Mouse (Mus musculus): ENCODE data around the gene A030014E15Rik. TPM values are rescaled to one million over a fixed set of nuclear protein-coding genes. Genes with fewer than 3 reads are reported as not detected.

Gene A030014E15Rik
- total and polyA plus RNA-seq, 3 experiments: 0.38 to 1.1 TPM; not detected in 1

- DNase-seq (ENCODE audit: low spot score) (no peak), ATAC-seq (ENCODE audit: extremely low read depth, insufficient number of reproducible peaks, low FRiP score, poor library complexity, severe bottlenecking) (no peak)
These were observed 49.2 kb downstream of the A030014E15Rik start for GRCm38 (mm10) chr1:82973901-82974300.

GRCm38 (mm10) chr1:82974342-82974741, 49.6 kb downstream of the A030014E15Rik start:
- TF ChIP-seq GATA2 (IDR thresholded peaks at IDR 0.05; ENCODE audit: borderline replicate concordance, low read depth, low read length): no peak
- H3K9me3 ChIP-seq (replicated peaks): no peaks in the 10 kb centered on the region
- 0 out of 2 replicates have a peak, but pooled peaks cover 2% of the 10 kb centered on the region for H3K27me3 ChIP-seq (ENCODE audit: insufficient read depth, low read length)
- DNase-seq (ENCODE audit: low spot score): no peak
- peaks cover 18% of the 10 kb centered on the region for H3K4me1 ChIP-seq (ENCODE audit: insufficient read depth, low read depth, low read length)
- no peak overlapping the region; the same call in 1 of the 2 replicates for H3K4me3 ChIP-seq (ENCODE audit: low read depth, low read length)
- peak; percentile 77 for ATAC-seq (ENCODE audit: extremely low read depth, insufficient number of reproducible peaks, low FRiP score, poor library complexity, severe bottlenecking)
- H3K36me3 ChIP-seq (replicated peaks): no peaks in the 10 kb centered on the region

More at GRCm38 (mm10) chr1:82973901-82974300, 49.2 kb downstream of the A030014E15Rik start:
- Histone ChIP-seq H3K4me1 (ENCODE audit: insufficient read depth, low read depth, low read length) (peaks cover 18% of the 10 kb centered on the region), H3K9me3 (replicated peaks) (no peaks in the 10 kb centered on the region), H3K4me3 (ENCODE audit: low read depth, low read length) (no peak overlapping the region), H3K27me3 (ENCODE audit: insufficient read depth, low read length) (peaks cover 2% of the 10 kb centered on the region; the same call in 1 of the 2 replicates), H3K36me3 (replicated peaks) (no peaks in the 10 kb centered on the region)
- TF ChIP-seq GATA2 (IDR thresholded peaks at IDR 0.05; ENCODE audit: borderline replicate concordance, low read depth, low read length): no peak
- TF ChIP-seq GATA1 (IDR thresholded peaks at IDR 0.05; ENCODE audit: borderline replicate concordance, low read length): no peak
- no peak for TF ChIP-seq CTCF (IDR thresholded peaks at IDR 0.05; ENCODE audit: low read depth, low read length)
- TF ChIP-seq POLR2AphosphoS5 (IDR thresholded peaks at IDR 0.05; ENCODE audit: insufficient replicate concordance, low read depth, low read length): no peak
- no peak for TF ChIP-seq TAL1 (conservative IDR thresholded peaks at IDR 0.05; ENCODE audit: low read depth, low read length)

Other genes starting within 250 kb of the A030014E15Rik start
- 552 and 575 TPM in 2 replicates for gene Mff, start 200.0 kb upstream of the A030014E15Rik start, total RNA-seq (2014; fragmentation: Nextera tagmentation)
- gene Mff, start 200.0 kb upstream of the A030014E15Rik start, total RNA-seq (2017): 387 and 411 TPM in 2 replicates
- gene Mff, start 200.0 kb upstream of the A030014E15Rik start, polyA plus RNA-seq (2012): 366 and 539 TPM in 2 replicates
- not detected in 2 replicates for gene Tm4sf20, start 156.5 kb upstream of the A030014E15Rik start, total RNA-seq (2014; fragmentation: Nextera tagmentation)
- gene Tm4sf20, start 156.5 kb upstream of the A030014E15Rik start, total RNA-seq (2017): not detected in 2 replicates
- gene Tm4sf20, start 156.5 kb upstream of the A030014E15Rik start, polyA plus RNA-seq (2012): not detected in 2 replicates
- gene Gm47791, start 153.7 kb upstream of the A030014E15Rik start, total RNA-seq (2014; fragmentation: Nextera tagmentation): not detected in 2 replicates
- gene Gm47791, start 153.7 kb upstream of the A030014E15Rik start, total RNA-seq (2017): not detected in 2 replicates
- not detected in 2 replicates for gene Gm47791, start 153.7 kb upstream of the A030014E15Rik start, polyA plus RNA-seq (2012)
- 303 and 306 TPM in 2 replicates for gene Agfg1, start 85.4 kb upstream of the A030014E15Rik start, total RNA-seq (2014; fragmentation: Nextera tagmentation)
- gene Agfg1, start 85.4 kb upstream of the A030014E15Rik start, total RNA-seq (2017): 121 and 135 TPM in 2 replicates
- gene Agfg1, start 85.4 kb upstream of the A030014E15Rik start, polyA plus RNA-seq (2012): 30.4 and 32.1 TPM in 2 replicates
- gene A030005L19Rik, start 11.6 kb upstream of the A030014E15Rik start, total RNA-seq (2014; fragmentation: Nextera tagmentation): 1.9 and 2.3 TPM in 2 replicates
- 0.22 and 0.46 TPM in 2 replicates for gene A030005L19Rik, start 11.6 kb upstream of the A030014E15Rik start, total RNA-seq (2017)
- gene A030005L19Rik, start 11.6 kb upstream of the A030014E15Rik start, polyA plus RNA-seq (2012): 0.07 and 0.24 TPM in 2 replicates
- not detected in 2 replicates for gene Gm6217, start 6.5 kb downstream of the A030014E15Rik start, total RNA-seq (2014; fragmentation: Nextera tagmentation)
- gene Gm6217, start 6.5 kb downstream of the A030014E15Rik start, total RNA-seq (2017): 0.33 TPM in 1 of 2 replicates, not detected in the other
- gene Gm6217, start 6.5 kb downstream of the A030014E15Rik start, polyA plus RNA-seq (2012): not detected in 2 replicates
- gene A030003K21Rik, start 18.5 kb downstream of the A030014E15Rik start, total RNA-seq (2014; fragmentation: Nextera tagmentation): not detected in 2 replicates
- gene A030003K21Rik, start 18.5 kb downstream of the A030014E15Rik start, total RNA-seq (2017): not detected in 2 replicates
- not detected in 2 replicates for gene A030003K21Rik, start 18.5 kb downstream of the A030014E15Rik start, polyA plus RNA-seq (2012)
- gene Gm7544, start 31.1 kb downstream of the A030014E15Rik start, total RNA-seq (2014; fragmentation: Nextera tagmentation): not detected in 2 replicates
- 0.29 TPM in 1 of 2 replicates, not detected in the other for gene Gm7544, start 31.1 kb downstream of the A030014E15Rik start, total RNA-seq (2017)
- gene Gm7544, start 31.1 kb downstream of the A030014E15Rik start, polyA plus RNA-seq (2012): not detected in 2 replicates
- gene Gm47955, start 35.4 kb downstream of the A030014E15Rik start, total RNA-seq (2014; fragmentation: Nextera tagmentation): not detected in 2 replicates
- 0.27 TPM in 1 of 2 replicates, not detected in the other for gene Gm47955, start 35.4 kb downstream of the A030014E15Rik start, total RNA-seq (2017)
- gene Gm47955, start 35.4 kb downstream of the A030014E15Rik start, polyA plus RNA-seq (2012): not detected in 2 replicates
- gene Gm47959, start 75.6 kb downstream of the A030014E15Rik start, total RNA-seq (2014; fragmentation: Nextera tagmentation): not detected in 2 replicates
- gene Gm47959, start 75.6 kb downstream of the A030014E15Rik start, total RNA-seq (2017): not detected in 2 replicates
- not detected in 2 replicates for gene Gm47959, start 75.6 kb downstream of the A030014E15Rik start, polyA plus RNA-seq (2012)
- not detected in 2 replicates for gene Slc19a3, start 113.5 kb downstream of the A030014E15Rik start, total RNA-seq (2014; fragmentation: Nextera tagmentation)
- gene Slc19a3, start 113.5 kb downstream of the A030014E15Rik start, total RNA-seq (2017): 0.06 and 0.33 TPM in 2 replicates
- gene Slc19a3, start 113.5 kb downstream of the A030014E15Rik start, polyA plus RNA-seq (2012): not detected in 2 replicates
- not detected in 2 replicates for gene Krtap28-10, start 117.6 kb downstream of the A030014E15Rik start, total RNA-seq (2014; fragmentation: Nextera tagmentation)
- gene Krtap28-10, start 117.6 kb downstream of the A030014E15Rik start, total RNA-seq (2017): 0.23 TPM in 1 of 2 replicates, not detected in the other
- gene Krtap28-10, start 117.6 kb downstream of the A030014E15Rik start, polyA plus RNA-seq (2012): not detected in 2 replicates
- not detected in 2 replicates for gene Gm47969, start 120.0 kb downstream of the A030014E15Rik start, total RNA-seq (2014; fragmentation: Nextera tagmentation)
- 0.16 TPM in 1 of 2 replicates, not detected in the other for gene Gm47969, start 120.0 kb downstream of the A030014E15Rik start, total RNA-seq (2017)
- not detected in 2 replicates for gene Gm47969, start 120.0 kb downstream of the A030014E15Rik start, polyA plus RNA-seq (2012)
- not detected in 2 replicates for gene A030005K14Rik, start 134.5 kb downstream of the A030014E15Rik start, total RNA-seq (2014; fragmentation: Nextera tagmentation)
- not detected in 2 replicates for gene A030005K14Rik, start 134.5 kb downstream of the A030014E15Rik start, total RNA-seq (2017)
- not detected in 2 replicates for gene A030005K14Rik, start 134.5 kb downstream of the A030014E15Rik start, polyA plus RNA-seq (2012)
- not detected in 2 replicates for gene Krtap28-13, start 136.0 kb downstream of the A030014E15Rik start, total RNA-seq (2014; fragmentation: Nextera tagmentation)
- gene Krtap28-13, start 136.0 kb downstream of the A030014E15Rik start, total RNA-seq (2017): 0.33 TPM in 1 of 2 replicates, not detected in the other
- gene Krtap28-13, start 136.0 kb downstream of the A030014E15Rik start, polyA plus RNA-seq (2012): not detected in 2 replicates
- gene Ccl20, start 191.8 kb downstream of the A030014E15Rik start, total RNA-seq (2014; fragmentation: Nextera tagmentation): not detected in 2 replicates
- gene Ccl20, start 191.8 kb downstream of the A030014E15Rik start, total RNA-seq (2017): 0.12 and 0.66 TPM in 2 replicates
- not detected in 2 replicates for gene Ccl20, start 191.8 kb downstream of the A030014E15Rik start, polyA plus RNA-seq (2012)
- gene Daw1, start 234.8 kb downstream of the A030014E15Rik start, total RNA-seq (2014; fragmentation: Nextera tagmentation): not detected in 2 replicates
- gene Daw1, start 234.8 kb downstream of the A030014E15Rik start, total RNA-seq (2017): not detected in 2 replicates
- not detected in 2 replicates for gene Daw1, start 234.8 kb downstream of the A030014E15Rik start, polyA plus RNA-seq (2012)